Mouse (Mus musculus) erythroblast, adult 5-6 weeks (primary cell): Measurements from ENCODE around the gene Glipr2. TPM values are rescaled to one million over a fixed set of nuclear protein-coding genes. Genes with fewer than 3 reads are reported as not detected.

Experiments
- ATAC-seq: replicated peaks from 2 replicates; pipeline ENCODE4 v1.8.0; 2016; ENCODE audit warnings: moderate number of reproducible peaks, mild to moderate bottlenecking, moderate TSS enrichment, inconsistent platforms; ENCODE audit not compliant: poor library complexity, low FRiP score, severe bottlenecking
- total RNA-seq, 2 experiments: library from RNA; stranded (forward) in 1 of 2; stranded (reverse) in 1 of 2; fragments of 150-400 nt in 1 of 2; fragments of 200-764, 138-1000 nt in 1 of 2; gene quantifications; 2 replicates each; pipeline versions ENCODE4 v1.2.3 to v1.2.4; 2015 to 2017; ENCODE audit warnings: low replicate concordance in 2 of 2

Glipr2 gene
- total RNA-seq, 2 experiments from 2014 or later = 10.8 to 26.5 TPM

DNA sequence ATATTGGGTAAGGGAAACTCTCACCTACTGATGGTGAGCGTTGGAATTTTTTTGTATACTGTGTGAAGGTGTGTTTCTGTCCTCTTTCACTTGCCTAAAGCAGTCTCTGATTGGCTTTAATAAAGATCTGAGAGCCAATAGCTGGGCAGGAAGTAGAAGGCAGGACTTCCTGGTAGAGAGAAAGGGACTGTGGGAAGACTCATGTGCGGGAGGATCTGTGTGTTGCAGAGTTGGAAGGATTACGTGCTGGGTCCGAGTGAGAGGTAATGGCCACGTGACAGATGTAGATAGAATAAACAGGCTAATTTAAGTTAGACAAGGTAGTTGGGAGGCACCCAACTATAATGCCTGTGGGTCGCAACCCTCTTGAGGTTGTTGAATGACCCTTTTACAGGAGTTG is 46.4 kb downstream of the Glipr2 start:
- ATAC-seq = peak; percentile 95

DNA sequence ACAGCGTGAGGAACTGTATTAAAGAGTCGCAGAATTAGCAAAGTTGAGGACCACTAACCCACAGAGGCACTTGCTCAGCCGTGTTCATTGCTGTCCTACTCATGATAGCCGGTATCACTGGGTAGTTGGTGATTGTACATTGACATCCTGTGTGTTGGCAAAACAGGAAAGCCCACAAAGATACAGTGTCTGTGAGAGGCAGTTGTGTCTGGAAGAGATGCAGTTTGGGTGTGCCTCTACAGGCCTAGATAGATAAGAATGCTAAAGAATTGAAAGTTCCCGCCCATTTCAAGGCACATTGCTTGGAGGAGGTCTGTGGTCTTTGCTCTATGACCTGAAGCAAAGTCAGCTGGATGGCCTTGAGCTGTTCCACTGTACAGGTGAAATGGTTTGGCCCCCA is 46.9 kb downstream of the Glipr2 start, which contains the start of gene Clta:
Gene Clta (plus strand): TSS at position 327 of the 400 bp plus-strand sequence.
- peak; percentile 89 for ATAC-seq

DNA sequence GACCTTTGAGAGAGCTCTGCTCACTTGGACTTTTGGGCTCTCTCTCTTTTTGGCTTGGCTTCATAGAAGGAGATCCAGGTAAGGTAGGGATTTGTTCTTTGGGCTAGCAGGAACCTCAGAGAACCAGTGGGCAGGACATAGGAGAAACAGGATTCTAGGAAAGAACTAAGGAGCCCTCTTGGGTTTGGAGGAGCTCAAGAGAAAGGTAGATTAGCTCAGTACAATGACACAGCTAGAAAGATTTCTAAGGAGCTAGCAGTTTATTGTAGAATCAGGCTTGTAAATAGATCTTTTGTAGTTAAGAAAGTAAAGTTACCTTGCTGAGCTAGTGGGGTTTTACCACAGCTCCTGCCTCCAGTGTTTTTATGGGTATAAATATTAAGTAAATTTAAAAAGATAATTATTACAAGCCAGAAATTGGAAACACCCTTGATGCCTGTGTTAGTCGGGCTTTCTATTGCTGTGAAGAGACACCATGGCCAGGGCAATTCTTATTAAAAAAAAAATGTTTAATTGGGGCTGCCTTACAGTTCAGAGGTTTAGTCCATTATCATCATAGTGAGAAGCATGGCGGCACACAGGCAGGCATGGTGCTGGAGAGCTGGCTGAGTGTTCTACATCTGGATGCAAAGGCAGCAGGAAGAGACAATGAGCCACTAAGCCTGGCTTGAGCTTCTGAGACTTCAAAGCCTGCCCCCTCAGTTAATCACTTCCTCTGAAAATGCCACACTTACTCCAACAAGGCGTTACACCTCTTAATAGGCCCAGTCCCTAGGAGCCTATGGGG is 47.6 kb downstream of the Glipr2 start:
- ATAC-seq = 0 out of 2 replicates have a peak, but pooled peaks have one; percentile 24

DNA sequence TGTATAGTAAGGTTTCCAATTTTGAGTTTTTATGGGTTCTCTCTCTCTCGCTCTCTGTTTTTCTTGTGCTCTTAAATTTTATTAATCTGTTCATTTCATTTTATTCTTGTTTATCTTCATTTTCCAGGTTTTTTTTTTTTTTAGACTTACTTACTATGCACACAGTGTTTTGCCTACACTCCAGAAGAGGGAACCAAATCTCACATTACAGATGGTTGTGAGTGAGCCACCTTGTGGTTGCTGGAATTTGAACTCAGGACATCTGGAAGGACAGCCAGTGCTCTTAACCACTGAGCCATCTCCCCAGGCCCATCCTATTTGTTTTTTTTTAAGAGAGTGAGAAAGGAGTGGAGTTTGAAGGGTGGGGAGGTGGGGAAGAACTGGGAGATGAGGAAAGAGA is 53.0 kb downstream of the Glipr2 start:
- ATAC-seq = no peak

DNA sequence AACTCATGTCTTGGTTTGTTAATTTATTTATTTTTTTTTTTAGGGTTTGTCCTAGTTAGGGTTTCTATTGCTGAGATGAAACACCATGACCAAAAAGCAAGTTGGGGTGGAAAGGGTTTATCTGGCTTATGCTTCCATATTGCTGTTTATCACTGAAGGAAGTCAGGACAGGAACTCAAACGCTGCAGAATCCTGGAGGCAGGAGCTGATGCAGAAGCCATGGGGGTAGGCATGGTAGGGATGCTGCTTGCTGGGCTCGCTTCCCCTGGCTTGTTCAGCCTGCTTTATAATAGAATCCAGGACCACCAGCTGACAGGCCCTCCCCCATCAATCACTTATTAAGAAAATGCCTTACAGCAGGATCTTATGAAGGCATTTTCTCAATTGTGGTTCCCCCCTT is 53.7 kb downstream of the Glipr2 start:
- ATAC-seq = no peak

DNA sequence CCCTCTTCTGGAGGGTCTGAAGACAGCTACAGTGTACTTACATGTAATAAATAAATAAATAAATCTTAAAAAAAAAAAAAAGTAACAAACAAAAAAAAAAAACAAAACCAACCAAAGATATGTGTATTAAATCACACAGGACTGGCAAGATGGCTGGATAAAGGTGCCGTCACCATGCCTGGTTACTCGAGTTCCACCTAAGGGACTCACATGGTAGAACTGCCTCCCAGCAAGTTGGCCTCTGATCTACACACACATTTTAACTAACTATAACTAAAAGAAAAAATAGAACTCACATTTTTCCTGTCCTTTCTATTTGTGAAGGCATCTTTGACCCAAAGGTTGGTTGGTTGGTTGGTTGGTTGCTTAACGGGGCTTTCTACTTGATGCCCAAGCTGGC is 54.6 kb downstream of the Glipr2 start:
- ATAC-seq = no peak

DNA sequence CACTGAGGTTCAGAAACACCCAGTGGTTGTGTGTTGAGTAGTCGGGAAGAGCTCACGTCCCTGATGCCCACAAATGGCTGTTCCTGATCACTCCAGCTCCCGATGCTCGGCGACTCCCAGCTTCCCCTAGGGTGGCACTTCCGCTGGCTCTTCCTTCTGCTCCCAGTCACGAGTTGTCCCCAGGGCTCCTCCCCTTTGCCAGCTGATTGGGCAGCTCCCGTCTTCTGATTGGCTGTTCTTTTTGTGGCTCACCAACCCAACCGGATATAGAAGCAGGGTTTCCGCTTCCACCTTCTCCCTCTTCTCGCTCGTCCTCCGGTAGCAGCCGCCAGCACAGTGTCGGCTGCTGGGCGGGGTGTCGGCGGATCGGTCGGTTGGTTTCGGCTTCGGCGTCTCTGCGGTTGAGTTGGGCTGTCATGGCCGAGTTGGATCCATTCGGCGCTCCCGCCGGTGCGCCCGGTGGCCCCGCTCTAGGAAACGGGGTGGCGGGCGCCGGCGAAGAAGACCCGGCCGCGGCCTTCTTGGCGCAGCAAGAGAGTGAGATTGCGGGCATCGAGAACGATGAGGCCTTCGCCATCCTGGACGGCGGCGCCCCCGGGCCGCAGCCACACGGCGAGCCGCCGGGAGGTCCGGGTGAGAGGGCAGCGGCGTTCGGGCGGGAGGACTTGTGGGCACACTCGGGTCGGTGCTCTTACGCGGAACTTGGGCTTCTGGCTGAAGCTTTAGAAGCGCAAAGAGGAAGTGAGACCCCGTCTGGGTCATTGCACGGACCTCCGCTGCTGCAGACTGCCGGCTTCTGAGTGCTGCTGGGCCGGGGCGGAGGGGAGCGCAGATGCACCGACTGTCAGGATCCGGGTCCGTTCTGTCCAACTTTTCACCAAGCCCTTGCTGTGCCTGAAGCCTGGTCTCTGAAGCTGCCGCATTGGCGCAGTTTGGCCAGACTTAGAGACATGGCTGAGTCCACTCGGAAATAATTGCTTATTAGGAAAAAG is 55.5 kb downstream of the Glipr2 start:
- ATAC-seq = peak; percentile 100

DNA sequence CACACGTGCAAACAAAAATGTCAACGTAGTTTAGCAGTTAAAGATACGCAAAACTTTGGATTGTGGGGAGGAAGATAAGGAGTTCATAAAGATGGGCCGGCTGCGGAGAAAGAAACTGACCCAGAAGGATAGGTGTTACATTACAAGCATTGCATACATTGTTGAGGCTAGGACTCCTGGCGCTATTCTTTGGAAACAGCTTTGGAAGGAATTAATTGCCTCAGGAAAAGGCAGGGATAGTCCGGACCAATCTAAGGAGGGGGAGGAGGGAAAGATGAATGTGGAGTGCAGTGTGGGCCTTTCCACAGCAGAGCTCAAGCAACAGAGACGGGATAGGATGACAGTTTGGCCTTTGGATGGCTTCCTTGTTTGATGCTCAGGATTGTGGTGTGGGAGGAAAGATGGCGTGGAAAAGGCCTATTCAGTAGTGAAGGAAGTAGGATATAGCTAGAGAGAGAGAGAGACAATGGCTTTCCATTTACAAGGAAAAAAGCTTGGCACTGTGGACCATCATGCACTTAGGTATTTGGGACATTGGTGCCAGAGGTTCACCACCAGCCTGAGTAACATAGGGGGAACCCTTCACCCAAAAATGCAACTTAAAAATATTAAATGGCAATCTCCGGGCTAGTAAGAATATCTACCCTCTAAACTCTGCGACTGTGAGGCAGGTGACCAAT is 56.3 kb downstream of the Glipr2 start:
- no peak for ATAC-seq

DNA sequence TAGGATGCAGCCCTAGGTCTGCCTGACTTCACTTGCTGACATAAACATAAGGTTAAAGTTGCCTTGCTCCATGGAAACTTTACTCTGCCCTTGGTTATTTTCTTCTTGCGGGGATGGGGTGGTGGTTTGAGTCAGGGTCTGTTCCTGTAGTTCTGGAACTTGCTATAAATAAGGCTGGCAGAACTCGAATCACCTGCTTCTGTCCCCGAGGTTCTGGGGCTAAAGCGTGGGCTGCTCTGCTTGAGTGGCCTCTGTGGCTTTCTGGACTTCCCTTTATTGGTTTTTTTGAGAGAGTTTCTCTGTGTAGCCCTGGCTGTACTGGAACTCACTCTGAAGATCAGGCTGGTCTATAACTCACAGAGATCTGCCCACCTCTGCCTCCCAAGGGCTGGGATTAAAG is 58.9 kb downstream of the Glipr2 start:
- ATAC-seq = no peak

DNA sequence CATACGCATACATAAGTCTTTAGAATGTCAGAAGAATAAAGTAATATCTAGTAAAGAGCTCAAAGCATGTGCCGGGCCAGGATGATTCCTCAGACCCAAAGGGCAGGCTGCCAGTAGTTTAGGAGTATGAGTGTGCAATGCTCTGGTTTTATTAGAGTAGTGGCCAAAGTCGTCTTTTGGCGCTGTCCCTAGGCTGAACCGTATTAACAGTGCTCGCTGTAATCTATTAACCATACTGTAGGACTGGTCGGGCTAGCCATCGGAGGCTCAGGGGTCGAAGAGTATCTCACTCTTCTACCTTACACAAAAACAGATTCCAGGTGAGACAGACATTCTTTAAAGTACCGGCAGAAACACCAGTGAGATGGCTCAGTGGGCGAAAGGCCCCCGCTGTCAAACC is 59.6 kb downstream of the Glipr2 start:
- no peak for ATAC-seq

DNA sequence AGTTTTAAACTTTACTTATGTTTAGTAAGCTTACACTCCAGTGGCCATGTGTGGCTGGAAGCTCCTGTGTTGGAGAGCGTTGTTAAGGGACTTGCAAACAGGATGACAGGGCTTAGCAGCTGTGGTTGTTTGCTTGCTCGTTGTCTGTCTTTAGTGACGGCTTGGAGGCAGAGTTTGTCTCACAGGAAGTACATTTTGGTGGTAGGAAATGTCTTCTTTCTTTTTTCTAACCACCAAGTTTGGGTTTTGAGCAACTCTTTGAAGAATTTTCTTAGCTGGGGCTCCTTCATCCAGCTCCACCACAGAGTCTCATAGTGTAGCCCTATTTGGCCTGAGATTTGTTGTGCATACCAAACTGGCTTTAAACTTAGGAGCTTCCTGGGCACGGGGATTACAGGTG is 65.1 kb downstream of the Glipr2 start:
- ATAC-seq = no peak

DNA sequence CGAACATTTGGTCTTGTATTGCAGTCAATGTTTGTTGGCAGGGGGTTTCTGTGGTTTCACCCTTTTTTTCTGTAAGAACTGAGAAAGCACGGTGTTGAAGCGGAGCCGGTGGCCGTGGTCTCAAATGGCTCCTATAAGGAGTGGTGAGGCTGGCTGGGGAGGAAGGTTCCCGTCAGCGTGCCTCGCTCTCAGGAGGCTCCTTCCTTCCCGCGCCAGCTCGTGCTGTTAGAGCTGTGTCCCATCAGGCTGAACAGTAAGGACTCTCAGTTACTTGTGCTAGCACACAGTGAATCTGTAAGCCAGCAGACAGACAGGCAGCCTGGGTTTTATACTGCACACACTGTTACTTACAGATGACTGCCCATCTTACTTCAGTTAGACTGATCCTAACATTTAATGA is 65.6 kb downstream of the Glipr2 start:
- no peak for ATAC-seq

DNA sequence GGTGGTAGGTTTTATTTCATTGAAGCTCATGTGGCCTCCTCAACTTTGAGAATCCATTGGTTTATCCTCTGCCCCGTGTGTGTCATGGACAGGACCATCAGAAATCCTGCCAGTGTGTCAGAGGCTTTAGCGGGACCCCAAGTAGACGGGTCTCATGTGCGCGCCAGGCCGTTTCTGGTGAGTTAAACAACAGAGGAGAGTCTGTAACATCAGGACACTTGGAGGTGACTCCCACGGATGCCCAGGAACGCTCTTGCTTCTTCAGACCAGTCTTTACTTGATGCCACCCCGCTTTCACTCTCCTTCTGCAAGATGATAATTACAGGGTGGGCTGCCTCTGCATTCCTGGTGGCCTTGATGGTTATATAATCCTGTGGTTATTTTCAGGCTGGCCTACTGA is 66.5 kb downstream of the Glipr2 start:
- ATAC-seq = no peak

DNA sequence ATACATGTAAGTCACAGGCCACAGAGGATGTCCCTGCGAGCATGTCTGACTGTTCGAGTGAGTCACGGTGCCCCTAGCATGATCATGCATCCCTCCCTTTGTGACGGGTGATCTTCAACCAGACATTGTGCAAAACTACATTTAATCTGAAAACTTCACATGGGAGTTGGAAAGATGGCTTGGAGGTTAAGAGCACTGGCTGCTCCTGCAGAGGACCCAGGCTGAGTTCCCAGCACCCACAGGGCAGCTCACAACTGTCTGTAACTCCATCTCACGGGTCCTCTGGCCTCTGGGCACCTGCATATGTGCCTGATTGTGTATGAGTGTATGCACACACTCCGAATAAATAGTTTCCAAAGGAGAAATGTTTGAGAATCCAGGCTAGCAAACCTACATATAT is 67.0 kb downstream of the Glipr2 start:
- ATAC-seq = no peak

DNA sequence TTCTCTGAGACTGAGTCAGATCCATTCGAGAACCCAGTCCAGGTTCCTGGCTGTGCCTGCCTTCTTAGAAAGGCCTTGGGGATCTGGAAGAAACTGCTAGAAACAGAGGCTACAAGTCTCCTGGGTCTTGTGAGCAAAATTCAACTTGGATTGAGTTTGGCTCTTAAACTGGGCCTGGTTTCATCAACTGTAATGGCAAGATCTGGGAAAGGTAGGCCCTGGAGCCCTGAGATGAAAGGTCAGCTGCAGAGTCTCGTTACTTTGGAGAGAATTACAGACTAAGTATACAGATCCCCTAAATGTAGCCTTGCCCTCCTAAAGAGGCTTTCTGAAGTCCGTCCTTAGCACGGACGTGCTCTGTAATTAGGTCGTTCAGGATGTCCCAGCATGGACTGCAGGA is 68.4 kb downstream of the Glipr2 start:
- no peak for ATAC-seq

Other genes with a start within 250 kb of the Glipr2 start
- gene Olfr71, start 247.1 kb upstream of the Glipr2 start, total RNA-seq (2015; ENCODE audit: low replicate concordance) = not detected in 2 replicates
- gene Olfr71, start 247.1 kb upstream of the Glipr2 start, total RNA-seq (2017; ENCODE audit: low replicate concordance) = not detected in 2 replicates
- gene Hrct1, start 230.2 kb upstream of the Glipr2 start, total RNA-seq (2015; ENCODE audit: low replicate concordance) = not detected in 2 replicates
- gene Hrct1, start 230.2 kb upstream of the Glipr2 start, total RNA-seq (2017; ENCODE audit: low replicate concordance) = not detected in 2 replicates
- not detected in 2 replicates for gene Spaar, start 227.4 kb upstream of the Glipr2 start, total RNA-seq (2015; ENCODE audit: low replicate concordance)
- not detected in 2 replicates for gene Spaar, start 227.4 kb upstream of the Glipr2 start, total RNA-seq (2017; ENCODE audit: low replicate concordance)
- not detected in 2 replicates for gene Olfr159, start 186.4 kb upstream of the Glipr2 start, total RNA-seq (2015; ENCODE audit: low replicate concordance)
- gene Olfr159, start 186.4 kb upstream of the Glipr2 start, total RNA-seq (2017; ENCODE audit: low replicate concordance) = not detected in 2 replicates
- gene Olfr156, start 133.5 kb upstream of the Glipr2 start, total RNA-seq (2015; ENCODE audit: low replicate concordance) = not detected in 2 replicates
- not detected in 2 replicates for gene Olfr156, start 133.5 kb upstream of the Glipr2 start, total RNA-seq (2017; ENCODE audit: low replicate concordance)
- gene Olfr157, start 117.2 kb upstream of the Glipr2 start, total RNA-seq (2015; ENCODE audit: low replicate concordance) = not detected in 2 replicates
- not detected in 2 replicates for gene Olfr157, start 117.2 kb upstream of the Glipr2 start, total RNA-seq (2017; ENCODE audit: low replicate concordance)
- gene Olfr155, start 105.8 kb upstream of the Glipr2 start, total RNA-seq (2015; ENCODE audit: low replicate concordance) = not detected in 2 replicates
- not detected in 2 replicates for gene Olfr155, start 105.8 kb upstream of the Glipr2 start, total RNA-seq (2017; ENCODE audit: low replicate concordance)
- 1.2 and 5.4 TPM in 2 replicates for gene Reck, start 81.9 kb upstream of the Glipr2 start, total RNA-seq (2015; ENCODE audit: low replicate concordance)
- 0.77 and 6.4 TPM in 2 replicates for gene Reck, start 81.9 kb upstream of the Glipr2 start, total RNA-seq (2017; ENCODE audit: low replicate concordance)
- not detected in 2 replicates for gene Ccin, start 26.1 kb downstream of the Glipr2 start, total RNA-seq (2015; ENCODE audit: low replicate concordance)
- not detected in 2 replicates for gene Ccin, start 26.1 kb downstream of the Glipr2 start, total RNA-seq (2017; ENCODE audit: low replicate concordance)
- 79.6 and 87.6 TPM in 2 replicates for gene Clta, start 47.1 kb downstream of the Glipr2 start, total RNA-seq (2015; ENCODE audit: low replicate concordance)
- 85.4 and 105 TPM in 2 replicates for gene Clta, start 47.1 kb downstream of the Glipr2 start, total RNA-seq (2017; ENCODE audit: low replicate concordance)
- gene Gne, start 126.8 kb downstream of the Glipr2 start, total RNA-seq (2015; ENCODE audit: low replicate concordance) = 0.77 and 9.4 TPM in 2 replicates
- gene Gne, start 126.8 kb downstream of the Glipr2 start, total RNA-seq (2017; ENCODE audit: low replicate concordance) = 6.6 and 8.6 TPM in 2 replicates